Mouse (Mus musculus): Measurements from ENCODE around the gene Fndc7. TPM values are rescaled to one million over a fixed set of nuclear protein-coding genes. Genes with fewer than 3 reads are reported as not detected.
A peak's percentile ranks its signal among the peaks of the same experiment; 100 is the strongest.
"Not testable (repeated sequence)": the region's sequence is repeated elsewhere in the genome, so short reads cannot be mapped to it uniquely, and the experiment has no call there.

The Fndc7 gene
- total RNA-seq, 2 experiments from 2014 or later, result 0.10 TPM; not detected in 1

- DNase-seq (ENCODE audit: low spot score in 2 of 2), result no peak
Measured at GRCm38 (mm10) chr3:108856386-108857123, 33.3 kb downstream of the Fndc7 start.

GRCm38 (mm10) chr3:108855864-108856263, 33.9 kb downstream of the Fndc7 start:
- DNase-seq (ENCODE audit: low spot score in 2 of 2), result peak in 1 of 2 experiments; percentile 44

- peak; percentile 88 to 96 for DNase-seq (ENCODE audit: low spot score in 2 of 2)
Measured at GRCm38 (mm10) chr3:108855371-108855770, 34.4 kb downstream of the Fndc7 start.

GRCm38 (mm10) chr3:108853266-108853665, 36.5 kb downstream of the Fndc7 start:
- DNase-seq (ENCODE audit: low spot score in 2 of 2), result no peak

- DNase-seq (ENCODE audit: low spot score in 2 of 2), result no peak
Measured at GRCm38 (mm10) chr3:108851996-108852697, 37.7 kb downstream of the Fndc7 start.

GRCm38 (mm10) chr3:108851554-108851953, 38.3 kb downstream of the Fndc7 start:
- DNase-seq (ENCODE audit: low spot score in 2 of 2), result no peak

- DNase-seq (ENCODE audit: low spot score in 2 of 2), result no peak
Measured at GRCm38 (mm10) chr3:108851075-108851474, 38.7 kb downstream of the Fndc7 start.

- DNase-seq (ENCODE audit: low spot score in 2 of 2), result no peak
Measured at GRCm38 (mm10) chr3:108850506-108850905, 39.3 kb downstream of the Fndc7 start.

GRCm38 (mm10) chr3:108846616-108847015, 43.2 kb downstream of the Fndc7 start:
- DNase-seq (ENCODE audit: low spot score in 2 of 2), result no peak

GRCm38 (mm10) chr3:108844521-108844920, 45.3 kb downstream of the Fndc7 start:
- no peak for DNase-seq (ENCODE audit: low spot score in 2 of 2)

- DNase-seq (ENCODE audit: low spot score in 2 of 2), result no peak
Measured at GRCm38 (mm10) chr3:108844026-108844425, 45.8 kb downstream of the Fndc7 start.

GRCm38 (mm10) chr3:108840716-108841054, 49.1 kb downstream of the Fndc7 start:
- DNase-seq (ENCODE audit: low spot score in 2 of 2), result no peak

- peak; percentile 97 to 99 for DNase-seq (ENCODE audit: low spot score in 2 of 2)
Measured at GRCm38 (mm10) chr3:108840000-108840715, 49.6 kb downstream of the Fndc7 start, which contains the start of gene Stxbp3. Gene Stxbp3, minus strand, starts transcription at chr3:108840526.

- DNase-seq (ENCODE audit: low spot score in 2 of 2), result no peak
Measured at GRCm38 (mm10) chr3:108839647-108839999, 50.2 kb downstream of the Fndc7 start.

GRCm38 (mm10) chr3:108838980-108839379, 50.8 kb downstream of the Fndc7 start:
- DNase-seq (ENCODE audit: low spot score in 2 of 2), result no peak

GRCm38 (mm10) chr3:108836931-108837330, 52.9 kb downstream of the Fndc7 start:
- DNase-seq (ENCODE audit: low spot score in 2 of 2), result no peak

GRCm38 (mm10) chr3:108833717-108834116, 56.1 kb downstream of the Fndc7 start:
- DNase-seq (ENCODE audit: low spot score in 2 of 2), result not testable (repeated sequence)

GRCm38 (mm10) chr3:108831750-108832149, 58.1 kb downstream of the Fndc7 start:
- DNase-seq (ENCODE audit: low spot score in 2 of 2), result no peak

GRCm38 (mm10) chr3:108830493-108830892, 59.3 kb downstream of the Fndc7 start:
- DNase-seq (ENCODE audit: low spot score in 2 of 2), result no peak

GRCm38 (mm10) chr3:108815631-108816030, 74.2 kb downstream of the Fndc7 start:
- peak; percentile 5 to 46 for DNase-seq (ENCODE audit: low spot score in 2 of 2)

- DNase-seq (ENCODE audit: low spot score in 2 of 2), result no peak
Measured at GRCm38 (mm10) chr3:108810747-108811263, 79.0 kb downstream of the Fndc7 start.

GRCm38 (mm10) chr3:108805622-108806021, 84.2 kb downstream of the Fndc7 start:
- DNase-seq (ENCODE audit: low spot score in 2 of 2), result peak; percentile 14 to 57

Measured in layer of hippocampus, adult 18-20 months (tissue).